Mouse (Mus musculus) stomach, embryonic 14.5 days (tissue): Measurements from ENCODE around the gene Atp6v1a. TPM values are rescaled to one million over a fixed set of nuclear protein-coding genes. Genes with fewer than 3 reads are reported as not detected.

Experiments
- ATAC-seq: fragments of 200-750 bp; cut with Nextera tagmentation; 2 replicates; pipeline ENCODE4 v1.8.0; 2017; ENCODE audit warnings: low read depth, moderate TSS enrichment; ENCODE audit not compliant: insufficient number of reproducible peaks, insufficient read depth, low FRiP score
- H3K27ac ChIP-seq: fragments of 300-500 bp; sonication (generic); 2 replicates; pipeline ENCODE4 v1.5.1; 2014; ENCODE audit warnings: mild to moderate bottlenecking, low read length, moderate library complexity, mixed read lengths
- H3K27me3 ChIP-seq: fragments of 300-500 bp; sonication (generic); 2 replicates; pipeline ENCODE4 v1.6.1; 2014; ENCODE audit warnings: low read length, control low read depth, mixed read lengths; ENCODE audit not compliant: control insufficient read depth, insufficient read depth
- H3K36me3 ChIP-seq: fragments of 300-500 bp; sonication (generic); 2 replicates; pipeline ENCODE4 v1.6.1; 2014; ENCODE audit warnings: mild to moderate bottlenecking, control low read depth, low read length, moderate library complexity, mixed read lengths; ENCODE audit not compliant: control insufficient read depth, insufficient read depth
- H3K4me1 ChIP-seq: fragments of 300-500 bp; sonication (generic); 2 replicates; pipeline ENCODE4 v1.6.1; 2014; ENCODE audit warnings: low read length, control low read depth, mixed read lengths; ENCODE audit not compliant: control insufficient read depth, insufficient read depth
- H3K4me2 ChIP-seq: fragments of 300-500 bp; sonication (generic); replicated peaks from 2 replicates; pipeline ENCODE4 v1.6.1; 2014; ENCODE audit warnings: low read depth, low read length, control low read depth
- H3K4me3 ChIP-seq: fragments of 300-500 bp; sonication (generic); 2 replicates; pipeline ENCODE4 v1.5.1; 2014; ENCODE audit warnings: low read depth, low read length, control low read depth
- H3K9ac ChIP-seq: fragments of 300-500 bp; sonication (generic); replicated peaks from 2 replicates; pipeline ENCODE4 v1.6.1; 2014; ENCODE audit warnings: low read depth, mild to moderate bottlenecking, control low read depth, low read length, moderate library complexity, mixed read lengths
- H3K9me3 ChIP-seq: fragments of 300-500 bp; sonication (generic); 2 replicates; pipeline ENCODE4 v1.6.1; 2016; ENCODE audit warnings: low read depth, low read length, control low read depth; ENCODE audit not compliant: control insufficient read depth
- WGBS: fragments of 180-500 bp; shearing (Covaris S2); extraction: QIAGEN DNeasy Blood & Tissue Kit; methylation state at CpG from one replicate; pipeline ENCODE4 v1.1.7; 2014; 5-methylcytosine and 5-hydroxymethylcytosine counted together
- polyA plus RNA-seq: library from polyadenylated mRNA; unstranded; fragments of >200 nt; fragmentation: Nextera tagmentation; extraction: Ambion mirVana; gene quantifications from 2 replicates; pipeline ENCODE4 v1.2.1, GENCODE M21; 2014

Gene Atp6v1a
- polyA plus RNA-seq, 1 experiment from 2014 or later: 62.7 TPM

GRCm38 (mm10) chr16:44149002-44149767, 9.7 kb upstream of the Atp6v1a start:
- no peak overlapping the region for H3K9ac ChIP-seq
- no peak for ATAC-seq
- H3K27ac ChIP-seq: no peak overlapping the region
- no peak overlapping the region for H3K4me3 ChIP-seq
- WGBS: 56% methylated on average over 1 of the region's 1 CpGs
- no peaks in the 10 kb centered on the region for H3K36me3 ChIP-seq
- H3K27me3 ChIP-seq: no peaks in the 10 kb centered on the region
- no peak overlapping the region for H3K4me2 ChIP-seq
- H3K9me3 ChIP-seq: no peaks in the 10 kb centered on the region
- H3K4me1 ChIP-seq: no peaks in the 10 kb centered on the region

- 35% methylated on average over 6 of the region's 6 CpGs for WGBS
- H3K9ac ChIP-seq: no peak overlapping the region
- no peaks in the 10 kb centered on the region for H3K36me3 ChIP-seq
- peak overlapping the region; percentile 99; the same call in 1 of the 2 replicates for H3K4me3 ChIP-seq
- peaks cover 5% of the 10 kb centered on the region; the same call in 1 of the 2 replicates for H3K4me1 ChIP-seq
- H3K9me3 ChIP-seq: no peaks in the 10 kb centered on the region
- ATAC-seq: no peak
- peak overlapping the region; percentile 39 for H3K4me2 ChIP-seq
- no peaks in the 10 kb centered on the region for H3K27me3 ChIP-seq
- H3K27ac ChIP-seq: no peak overlapping the region
Measured at GRCm38 (mm10) chr16:44141483-44141882, 2.0 kb upstream of the Atp6v1a start.

GRCm38 (mm10) chr16:44140186-44140787, 782 bp upstream of the Atp6v1a start:
- H3K27me3 ChIP-seq: no peaks in the 10 kb centered on the region
- no peaks in the 10 kb centered on the region for H3K36me3 ChIP-seq
- H3K4me2 ChIP-seq: peak overlapping the region; percentile 39
- WGBS: under 1% methylated on average over 43 of the region's 44 CpGs
- H3K4me1 ChIP-seq: peaks cover 5% of the 10 kb centered on the region; the same call in 1 of the 2 replicates
- H3K9me3 ChIP-seq: no peaks in the 10 kb centered on the region
- peak overlapping the region; percentile 98 for H3K27ac ChIP-seq
- ATAC-seq: peak; percentile 70
- peak overlapping the region; percentile 95 for H3K9ac ChIP-seq
- peak overlapping the region; percentile 99 for H3K4me3 ChIP-seq

- Histone ChIP-seq H3K4me3 (peak overlapping the region; percentile 99), H3K4me1 (peaks cover 5% of the 10 kb centered on the region; the same call in 1 of the 2 replicates), H3K27ac (peak overlapping the region; percentile 98), H3K36me3 (no peaks in the 10 kb centered on the region), H3K4me2 (peak overlapping the region; percentile 82), H3K9ac (peak overlapping the region; percentile 95), H3K9me3 (no peaks in the 10 kb centered on the region), H3K27me3 (no peaks in the 10 kb centered on the region)
- under 1% methylated on average over 25 of the region's 25 CpGs for WGBS
- peak; percentile 85 for ATAC-seq
Measured at GRCm38 (mm10) chr16:44138979-44139535, 448 bp downstream of the Atp6v1a start.

GRCm38 (mm10) chr16:44138377-44138978, 1.0 kb downstream of the Atp6v1a start:
- under 1% methylated on average over 24 of the region's 24 CpGs for WGBS
- Histone ChIP-seq H3K4me1 (peaks cover 5% of the 10 kb centered on the region; the same call in 1 of the 2 replicates), H3K9me3 (no peaks in the 10 kb centered on the region), H3K9ac (peak overlapping the region; percentile 95), H3K36me3 (no peaks in the 10 kb centered on the region), H3K27me3 (no peaks in the 10 kb centered on the region), H3K27ac (peak overlapping the region; percentile 98), H3K4me3 (peak overlapping the region; percentile 99), H3K4me2 (peak overlapping the region; percentile 82)
- ATAC-seq: no peak

- peaks cover 3% of the 10 kb centered on the region; the same call in 1 of the 2 replicates for H3K4me1 ChIP-seq
- no peak overlapping the region for H3K4me2 ChIP-seq
- no peaks in the 10 kb centered on the region for H3K36me3 ChIP-seq
- H3K27ac ChIP-seq: no peak overlapping the region
- H3K4me3 ChIP-seq: no peak overlapping the region
- no peaks in the 10 kb centered on the region for H3K27me3 ChIP-seq
- no peak overlapping the region for H3K9ac ChIP-seq
- ATAC-seq: no peak
- 72% methylated on average over 6 of the region's 6 CpGs for WGBS
- H3K9me3 ChIP-seq: no peaks in the 10 kb centered on the region
Measured at GRCm38 (mm10) chr16:44136511-44137021, 2.9 kb downstream of the Atp6v1a start.

GRCm38 (mm10) chr16:44133187-44133586, 6.3 kb downstream of the Atp6v1a start:
- H3K9ac ChIP-seq: no peak overlapping the region
- 79% methylated on average over 3 of the region's 3 CpGs for WGBS
- H3K27me3 ChIP-seq: no peaks in the 10 kb centered on the region
- H3K4me3 ChIP-seq: no peak overlapping the region
- ATAC-seq: no peak
- no peak overlapping the region for H3K27ac ChIP-seq
- H3K9me3 ChIP-seq: no peaks in the 10 kb centered on the region
- no peaks in the 10 kb centered on the region for H3K36me3 ChIP-seq
- H3K4me1 ChIP-seq: no peaks in the 10 kb centered on the region
- H3K4me2 ChIP-seq: no peak overlapping the region

GRCm38 (mm10) chr16:44132300-44132699, 7.2 kb downstream of the Atp6v1a start:
- H3K9me3 ChIP-seq: no peaks in the 10 kb centered on the region
- no peak overlapping the region for H3K4me2 ChIP-seq
- H3K4me1 ChIP-seq: no peaks in the 10 kb centered on the region
- H3K27ac ChIP-seq: no peak overlapping the region
- H3K9ac ChIP-seq: no peak overlapping the region
- no peaks in the 10 kb centered on the region for H3K36me3 ChIP-seq
- ATAC-seq: no peak
- no peaks in the 10 kb centered on the region for H3K27me3 ChIP-seq
- 80% methylated on average over 4 of the region's 4 CpGs for WGBS
- no peak overlapping the region for H3K4me3 ChIP-seq
